Mouse (Mus musculus): ENCODE data around the gene Cmtm7.

Gene Cmtm7

GRCm38 (mm10) chr9:114794491-114794890, 12.8 kb upstream of the Cmtm7 start:
- DNase-seq (ENCODE audit: low spot score), result no peak

DNA sequence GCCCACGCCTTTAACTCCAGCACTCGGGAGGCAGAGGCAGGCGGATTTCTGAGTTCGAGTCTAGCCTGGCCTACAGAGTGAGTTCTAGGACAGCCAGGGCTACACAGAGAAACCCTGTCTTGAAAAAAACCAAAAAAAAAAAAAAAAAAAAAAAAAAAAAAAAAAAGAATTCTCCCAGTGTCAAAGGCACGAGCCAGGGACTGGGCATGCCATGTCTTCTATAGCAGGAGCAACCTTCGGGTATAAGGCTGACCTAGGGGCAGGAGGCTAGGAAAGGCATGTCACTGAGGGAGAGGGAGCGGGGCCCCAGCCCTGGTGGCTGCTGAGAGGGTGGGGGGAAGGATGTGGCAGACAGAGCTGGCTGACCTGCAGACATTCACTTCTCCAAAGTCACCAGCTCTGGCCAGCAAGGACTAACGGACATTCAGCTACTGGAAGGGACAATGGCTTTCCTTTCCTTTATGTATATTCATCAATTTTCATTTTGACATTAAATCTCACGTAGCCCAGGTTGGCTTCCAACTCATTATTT, 12.2 kb upstream of the Cmtm7 start:
- DNase-seq (ENCODE audit: low spot score), result no peak

DNA sequence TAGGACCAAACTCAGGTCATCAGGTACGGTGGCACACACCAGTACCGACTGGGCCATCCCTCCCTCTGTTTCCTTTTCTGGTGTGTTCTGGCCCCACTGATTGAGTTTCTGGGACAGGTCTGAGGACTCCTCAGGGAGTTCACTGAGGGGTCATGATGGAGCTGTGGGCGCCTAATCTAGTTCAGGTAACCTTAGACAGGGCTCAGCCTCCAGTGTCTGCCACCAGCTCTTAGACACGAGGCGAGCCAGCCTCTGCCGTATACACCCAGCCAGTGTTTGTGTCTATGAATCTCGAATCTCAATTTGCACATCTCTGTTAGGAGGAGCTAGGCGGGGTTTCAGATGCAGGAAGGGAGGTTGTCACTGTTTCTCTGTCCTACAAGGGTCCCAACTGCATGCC, 8.3 kb upstream of the Cmtm7 start:
- DNase-seq (ENCODE audit: low spot score), result no peak

GRCm38 (mm10) chr9:114789557-114789956, 7.9 kb upstream of the Cmtm7 start:
- no peak for DNase-seq (ENCODE audit: low spot score)

GRCm38 (mm10) chr9:114788697-114789096, 7.0 kb upstream of the Cmtm7 start:
- no peak for DNase-seq (ENCODE audit: low spot score)

GRCm38 (mm10) chr9:114787716-114788115, 6.1 kb upstream of the Cmtm7 start:
- DNase-seq (ENCODE audit: low spot score), result peak; percentile 23

GRCm38 (mm10) chr9:114787134-114787533, 5.5 kb upstream of the Cmtm7 start:
- no peak for DNase-seq (ENCODE audit: low spot score)

- no peak for DNase-seq (ENCODE audit: low spot score)
Observed at GRCm38 (mm10) chr9:114785432-114786125, 3.9 kb upstream of the Cmtm7 start.

DNA sequence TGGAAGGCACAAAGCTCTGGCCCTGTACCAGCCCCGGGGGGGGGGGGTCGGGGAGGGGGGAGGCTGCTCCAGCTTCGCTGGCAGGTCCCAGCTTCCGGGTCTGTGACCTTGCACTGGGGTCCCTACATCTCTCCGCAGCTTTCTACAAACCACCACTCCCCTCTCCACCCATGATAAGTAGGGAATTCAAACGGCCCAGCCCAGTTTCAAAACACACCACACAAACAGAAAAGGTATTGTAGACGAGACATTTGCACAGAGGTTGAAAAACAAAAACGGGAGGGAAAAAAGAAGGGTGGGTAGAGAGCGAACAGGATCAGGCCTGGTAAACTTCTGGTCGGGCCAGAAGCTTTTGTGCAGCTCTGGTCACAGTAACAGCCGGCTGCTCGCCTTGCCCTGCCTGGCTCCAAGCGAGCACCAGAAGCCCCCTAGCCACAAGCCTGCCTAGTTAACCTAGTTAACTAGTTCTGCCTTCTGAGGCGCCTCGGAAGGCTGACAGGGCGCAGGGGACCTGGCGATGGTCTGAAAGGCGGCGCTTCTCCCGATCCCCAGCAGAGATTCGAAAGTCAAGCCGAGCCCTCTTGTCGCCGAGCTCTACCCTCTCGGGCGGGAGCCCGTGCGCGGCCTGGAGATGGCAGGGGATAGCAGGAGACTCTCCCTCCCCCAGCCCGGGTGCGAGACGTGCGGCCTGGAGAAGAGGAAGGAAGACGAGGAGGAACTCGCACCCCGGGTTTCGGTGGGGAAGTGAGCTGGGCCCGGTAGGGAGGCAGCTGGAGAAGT, 720 bp downstream of the Cmtm7 start:
- DNase-seq (ENCODE audit: low spot score), result peak; percentile 28

DNA sequence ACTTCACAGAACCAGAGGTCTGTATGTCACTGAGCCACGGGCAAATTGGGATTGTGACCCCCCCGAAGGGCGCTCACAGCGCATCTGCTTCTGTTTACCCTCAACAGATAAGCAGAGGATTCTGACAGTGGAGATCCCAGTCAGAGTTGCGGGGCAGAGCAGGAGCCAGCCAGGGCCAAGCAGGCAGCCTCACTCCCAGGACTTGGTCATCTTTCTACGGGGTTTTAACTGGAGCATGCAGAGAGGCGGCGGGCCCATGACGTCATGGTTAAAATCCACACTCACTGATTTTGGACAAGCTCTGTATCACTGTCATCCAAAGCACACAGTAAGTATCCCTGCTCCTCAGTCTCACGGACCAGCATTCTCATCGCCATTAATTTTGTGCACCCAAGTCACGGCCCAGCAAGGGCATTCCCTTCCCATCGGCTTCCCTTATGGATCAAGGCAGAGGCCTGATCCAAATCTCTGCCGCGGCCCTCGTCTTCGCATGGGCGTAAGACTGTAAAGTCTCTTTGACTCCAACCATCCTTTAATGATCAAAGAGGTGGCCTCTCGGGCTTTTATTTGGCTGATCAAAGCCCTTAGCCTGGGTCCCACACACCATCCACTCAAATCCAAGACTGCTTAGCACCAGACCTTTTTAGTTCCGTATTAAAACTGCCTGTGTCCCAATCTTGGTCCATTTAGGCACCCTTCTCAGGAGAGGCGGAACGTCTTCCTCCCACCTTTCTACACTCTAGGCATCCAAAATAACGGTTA, 1.5 kb downstream of the Cmtm7 start:
- DNase-seq (ENCODE audit: low spot score), result no peak

DNA sequence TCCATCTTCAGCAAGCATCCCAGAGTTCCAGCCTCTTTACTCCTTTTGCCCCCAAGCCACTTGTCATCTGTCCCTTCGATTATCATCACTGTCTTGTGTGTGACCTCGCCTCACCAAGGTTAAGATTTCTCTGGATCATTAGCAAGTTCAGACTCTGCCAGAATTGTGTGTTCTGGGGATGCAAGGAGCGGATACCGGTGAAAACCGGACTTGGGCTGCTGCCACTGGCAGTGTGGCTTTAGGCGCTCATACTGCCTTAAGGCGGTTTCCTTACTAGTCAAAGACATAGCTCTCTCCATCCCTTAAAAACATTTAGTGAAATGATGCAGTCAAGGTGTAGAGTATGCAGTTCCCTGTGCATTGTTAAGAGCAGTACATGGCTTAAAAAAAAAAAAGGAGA, 2.8 kb downstream of the Cmtm7 start:
- no peak for DNase-seq (ENCODE audit: low spot score)

DNA sequence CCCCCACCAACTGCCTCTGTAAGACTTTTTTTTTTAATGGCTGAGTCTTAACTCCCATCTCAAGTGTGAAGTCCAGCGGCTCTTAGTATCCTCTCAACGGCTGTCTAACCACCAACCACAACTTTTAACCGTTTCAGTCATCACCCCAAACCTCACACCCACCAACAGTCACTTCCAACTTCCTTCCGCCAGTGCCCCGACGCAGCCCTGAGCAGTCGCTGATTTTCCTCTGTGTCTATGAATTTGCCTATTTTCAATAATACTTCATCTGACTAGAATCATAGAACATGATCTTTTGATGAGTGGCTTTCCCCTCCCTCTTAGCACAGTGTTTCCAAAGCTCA, 3.6 kb downstream of the Cmtm7 start:
- DNase-seq (ENCODE audit: low spot score), result no peak

- no peak for DNase-seq (ENCODE audit: low spot score)
Observed at GRCm38 (mm10) chr9:114777178-114778046, 4.2 kb downstream of the Cmtm7 start.

- DNase-seq (ENCODE audit: low spot score), result no peak
Observed at GRCm38 (mm10) chr9:114776361-114776760, 5.3 kb downstream of the Cmtm7 start.

GRCm38 (mm10) chr9:114775272-114775671, 6.4 kb downstream of the Cmtm7 start:
- DNase-seq (ENCODE audit: low spot score), result no peak

DNA sequence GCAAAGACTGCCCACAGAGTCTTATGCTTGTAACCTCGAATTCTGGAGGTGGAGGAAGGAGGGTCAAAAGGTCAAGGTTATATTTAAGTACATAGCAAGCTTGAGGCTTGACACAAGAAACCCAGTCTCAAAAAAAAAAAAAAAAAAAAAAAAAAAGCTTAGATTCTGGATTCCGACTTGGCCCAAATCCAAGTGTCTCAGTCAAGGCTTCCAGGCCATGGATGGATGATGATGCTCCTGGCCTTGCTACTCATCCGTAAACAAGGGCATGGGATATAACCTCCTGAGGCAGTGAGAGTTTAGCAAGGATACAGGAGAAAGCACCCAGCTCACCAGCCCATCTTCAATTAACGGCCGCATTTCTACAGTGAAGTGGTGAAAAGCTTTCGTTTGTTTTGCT, 7.0 kb downstream of the Cmtm7 start:
- DNase-seq (ENCODE audit: low spot score), result no peak

DNA sequence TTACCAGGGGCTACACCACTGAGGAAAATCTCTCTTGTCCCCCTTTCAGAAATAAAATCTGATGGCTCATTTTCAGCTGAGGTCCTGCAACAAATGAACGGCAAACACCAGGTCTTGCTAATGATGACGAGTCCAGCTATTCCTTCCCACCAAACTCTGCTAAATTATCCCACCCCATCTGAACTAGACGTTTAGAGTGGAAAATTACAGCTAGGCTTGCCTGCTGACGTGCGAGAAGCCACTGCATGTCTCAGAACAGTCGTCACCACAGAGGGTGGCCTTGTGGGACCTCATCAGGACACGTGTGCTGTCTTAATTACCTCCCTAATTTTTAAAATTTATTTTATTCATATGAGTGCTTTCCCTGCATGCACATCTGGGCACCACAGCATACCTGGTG, 10.1 kb downstream of the Cmtm7 start:
- DNase-seq (ENCODE audit: low spot score), result no peak

- no peak for DNase-seq (ENCODE audit: low spot score)
Observed at GRCm38 (mm10) chr9:114770224-114770623, 11.4 kb downstream of the Cmtm7 start.

GRCm38 (mm10) chr9:114768066-114768465, 13.6 kb downstream of the Cmtm7 start:
- no peak for DNase-seq (ENCODE audit: low spot score)

DNA sequence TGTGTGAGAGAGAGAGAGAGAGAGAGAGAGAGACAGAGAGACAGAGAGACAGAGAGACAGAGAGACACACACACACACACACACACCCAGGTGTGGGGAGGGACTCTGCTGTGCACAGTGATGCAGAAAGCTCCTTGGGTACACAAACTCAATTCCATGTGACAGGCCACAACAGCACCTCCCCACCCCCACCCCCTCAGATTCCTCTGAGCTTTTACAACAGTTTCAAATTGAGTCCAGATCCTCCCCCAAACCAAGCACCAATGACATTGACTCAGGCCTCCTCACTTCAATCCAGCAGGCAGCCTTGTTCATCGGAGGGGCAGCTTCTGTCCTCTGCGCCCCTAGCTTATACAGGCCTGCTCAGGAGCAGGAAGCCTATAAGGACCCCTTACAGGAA, 14.1 kb downstream of the Cmtm7 start:
- no peak for DNase-seq (ENCODE audit: low spot score)

- no peak for DNase-seq (ENCODE audit: low spot score)
Observed at GRCm38 (mm10) chr9:114767030-114767429, 14.6 kb downstream of the Cmtm7 start.

GRCm38 (mm10) chr9:114763341-114763740, 18.3 kb downstream of the Cmtm7 start:
- DNase-seq (ENCODE audit: low spot score), result no peak

Measured in lung, postnatal 25 days (tissue).